Mouse (Mus musculus) cortical plate, adult 2 months (tissue): ENCODE results near the gene Zfp1.
"Not testable (repeated sequence)": the region's sequence is repeated elsewhere in the genome, so short reads cannot be mapped to it uniquely, and the experiment has no call there.

Experiments
- CTCF ChIP-seq: fragments of 200-500 bp; IDR thresholded peaks from 2 replicates; pipeline ENCODE4 v1.5.1; 2011; ENCODE audit warnings: mild to moderate bottlenecking, control low read depth, low read length; ENCODE audit not compliant: insufficient read depth; ENCODE audit errors: extremely low read depth
- POLR2A ChIP-seq: fragments of 200-500 bp; IDR thresholded peaks from 2 replicates; pipeline ENCODE4 v1.6.1; 2011; ENCODE audit warnings: mild to moderate bottlenecking, low read length, control low read depth; ENCODE audit not compliant: insufficient read depth; ENCODE audit errors: extremely low read depth

- TF ChIP-seq CTCF, POLR2A: not testable (repeated sequence)
Observed at GRCm38 (mm10) chr8:111644286-111645051, 1.3 kb downstream of the Zfp1 start.
